Mouse (Mus musculus) left cerebral cortex, postnatal 36 days (tissue): ENCODE data around the gene Wwp2. TPM values are rescaled to one million over a fixed set of nuclear protein-coding genes. Genes with fewer than 3 reads are reported as not detected.

Experiments used
- DNase-seq, 2 experiments: peaks; one replicate each; pipeline ENCODE4 v3.0.0; 2021 to 2022; ENCODE audit warnings: low spot score in 2 of 2, mixed read lengths in 1 of 2
- intact Hi-C: fragments of 180-260 bp; cut with DNase I; formaldehyde crosslinking; loops from one replicate; pipeline ENCODE4 v1.15.1; 2025
- total RNA-seq, 2 experiments: library from RNA; stranded (reverse); gene quantifications; 2 replicates each; pipeline ENCODE4 v1.2.3; 2021

Gene Wwp2
- total RNA-seq, result 10 to 100 TPM; 37.6 to 40.5 TPM

DNA sequence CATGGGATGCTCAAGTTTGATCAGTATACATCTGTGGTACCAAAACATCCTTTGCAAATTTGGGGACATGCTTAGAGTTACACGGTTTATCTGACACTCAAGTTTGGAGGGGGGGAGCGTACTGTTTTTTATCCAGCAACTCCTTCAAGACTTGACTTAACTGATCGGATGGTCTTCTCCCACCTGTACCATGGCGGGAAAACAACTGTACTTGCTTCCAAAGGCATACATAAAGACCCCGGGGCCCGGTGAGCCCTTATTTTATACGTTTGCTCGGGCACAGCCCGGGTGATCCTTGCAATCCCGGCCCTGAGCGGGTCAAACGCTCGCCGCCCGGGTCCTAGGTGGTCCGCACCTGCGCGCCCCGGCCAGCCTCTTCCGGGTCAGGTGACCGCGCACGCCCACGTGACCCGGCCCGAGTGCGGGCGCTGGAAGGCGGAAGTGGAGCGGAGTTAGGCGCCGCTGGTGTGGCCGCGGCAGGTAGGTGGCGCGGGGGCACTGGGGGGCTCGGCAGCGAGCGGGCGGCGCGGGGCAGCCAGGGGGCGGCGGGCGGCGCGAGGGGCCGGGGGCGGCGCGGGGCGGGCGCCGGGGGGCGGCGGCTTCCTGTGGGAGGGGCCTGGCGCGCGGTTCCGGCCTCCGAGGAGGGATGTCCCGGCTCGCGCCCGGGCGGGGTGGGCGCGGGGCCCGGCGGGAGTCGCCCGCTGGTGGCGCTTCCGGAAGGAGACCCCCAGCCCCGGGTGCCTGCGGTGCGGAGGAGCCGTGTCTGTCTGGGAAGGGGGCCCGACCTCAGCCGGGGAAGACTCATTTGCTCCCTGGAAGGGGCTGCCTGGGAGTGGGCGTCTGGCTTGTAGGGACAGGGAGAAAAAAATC is at the start of gene Wwp2:
Gene Wwp2, plus strand, starts transcription at position 404 of the 870 bp plus-strand sequence.
- intact Hi-C loops, result no loop called here
- peak; percentile 78 to 81 for DNase-seq

DNA sequence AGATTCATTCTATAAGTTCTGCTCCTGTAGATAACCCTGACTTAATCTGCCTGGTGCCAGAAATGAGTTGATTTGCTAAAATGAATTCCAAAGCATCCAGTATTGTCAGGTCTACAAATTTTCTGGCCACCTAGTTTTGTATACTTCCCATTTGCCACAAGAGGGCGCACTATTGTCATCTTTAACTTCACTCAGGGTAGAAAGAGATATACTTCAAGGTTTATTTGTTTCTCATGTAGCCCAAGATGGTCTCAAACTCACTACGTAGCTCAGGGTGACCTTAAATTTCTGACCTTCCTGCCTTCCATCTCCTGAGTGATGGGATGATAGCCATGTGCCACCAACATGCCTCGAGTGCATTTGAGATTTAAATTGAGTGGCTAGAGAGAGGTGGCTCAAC is 49.5 kb upstream of the Wwp2 start:
- intact Hi-C loops, result loop anchor here (5.0 kb wide), 1 partner anchor 36 kb away; no protein-coding TSS in a partner anchor

DNA sequence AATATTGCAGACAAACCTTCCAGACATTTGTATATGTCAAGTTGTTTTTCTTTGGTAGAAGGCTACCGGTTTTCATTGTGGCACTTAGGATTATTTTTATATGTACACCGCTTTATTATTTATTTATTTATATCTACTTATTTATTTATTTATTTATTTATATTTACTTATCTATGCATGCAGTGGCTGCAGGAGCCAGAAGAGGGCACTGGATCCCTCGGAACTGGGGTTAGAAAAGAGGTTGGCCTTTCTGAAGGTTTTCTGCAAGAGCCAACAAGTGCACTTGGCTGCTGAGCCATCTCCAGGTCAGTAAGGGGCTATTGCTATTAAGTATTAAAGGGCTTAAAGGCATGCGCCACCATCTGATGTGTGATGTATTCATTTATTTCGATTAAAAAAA is 48.3 kb upstream of the Wwp2 start:
- intact Hi-C loops, result loop anchor here (5.0 kb wide), 1 partner anchor 34 kb away; no protein-coding TSS in a partner anchor
- no peak for DNase-seq

More for the DNA sequence above, 49.5 kb upstream of the Wwp2 start:
- no peak for DNase-seq

DNA sequence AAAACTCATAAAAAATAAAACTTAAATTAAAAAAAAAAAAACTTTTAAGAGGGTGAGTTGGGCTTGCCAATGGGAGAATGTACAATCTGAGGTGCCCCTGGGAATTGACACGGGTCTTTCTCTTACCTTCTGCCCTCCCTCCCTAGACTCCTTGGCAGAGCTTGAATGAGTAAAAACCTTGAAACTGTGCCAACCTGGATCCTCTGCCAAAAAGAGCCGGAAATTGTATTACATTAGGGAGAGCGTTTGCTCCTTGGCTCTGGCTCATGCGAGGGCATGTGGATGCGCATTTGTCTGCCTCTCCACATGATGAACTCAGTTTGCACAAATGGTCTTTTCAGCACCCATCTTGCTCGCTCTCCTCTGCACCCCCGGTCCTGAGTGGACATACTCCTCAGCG is 46.6 kb upstream of the Wwp2 start:
- no peak for DNase-seq
- intact Hi-C loops, result loop anchor here (5.0 kb wide), 1 partner anchor 33 kb away; no protein-coding TSS in a partner anchor

DNA sequence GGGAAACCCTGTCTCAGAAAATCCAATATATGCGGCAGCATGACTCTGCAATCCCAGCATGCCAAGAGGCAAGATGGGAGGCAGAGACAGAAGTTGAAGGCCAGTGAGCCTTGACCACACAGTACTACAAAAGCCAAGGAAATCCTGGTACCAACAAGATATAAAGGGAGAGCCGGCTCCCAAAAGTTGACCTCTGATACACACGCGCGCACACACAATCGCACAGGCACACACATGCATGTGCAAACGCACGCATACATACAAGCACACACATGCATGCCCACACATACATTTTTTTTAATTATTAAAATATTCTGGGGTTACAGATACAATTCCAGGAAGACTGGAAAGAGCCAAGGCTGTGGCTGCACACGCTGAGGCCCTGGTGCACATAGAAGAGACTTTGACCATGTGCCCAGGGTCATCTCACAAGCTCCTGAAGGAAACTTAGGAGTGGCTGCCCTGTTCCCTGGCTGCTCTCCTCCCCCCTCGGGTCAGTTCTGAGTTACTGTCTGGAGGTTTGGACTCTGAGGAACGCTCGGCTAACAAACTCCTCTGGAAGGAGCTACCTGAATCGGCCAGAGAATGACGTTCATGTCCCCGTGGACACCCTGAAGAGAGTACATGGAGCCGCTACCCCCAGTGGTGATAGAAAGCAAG is 45.6 kb upstream of the Wwp2 start:
- DNase-seq, result no peak
- intact Hi-C loops, result no loop called here

DNA sequence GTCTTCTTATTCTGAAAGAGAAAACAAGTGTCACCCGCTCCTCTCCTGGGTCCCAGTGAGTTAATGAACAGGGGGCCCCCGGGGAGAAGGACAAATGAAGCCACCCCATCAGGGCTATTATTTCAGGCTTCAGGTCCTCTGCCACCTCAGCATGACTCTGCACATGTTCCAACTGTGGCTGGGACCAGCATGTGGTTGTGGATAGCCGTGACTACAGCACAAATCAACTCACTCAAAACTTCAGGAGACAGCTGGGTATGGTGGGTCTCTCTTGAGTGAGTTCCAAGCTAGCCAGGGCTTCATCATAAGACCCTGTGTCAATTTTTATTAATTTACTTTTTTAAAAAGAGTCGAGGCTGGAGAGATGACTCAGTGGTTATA is 45.0 kb upstream of the Wwp2 start:
- no peak for DNase-seq
- intact Hi-C loops, result no loop called here

DNA sequence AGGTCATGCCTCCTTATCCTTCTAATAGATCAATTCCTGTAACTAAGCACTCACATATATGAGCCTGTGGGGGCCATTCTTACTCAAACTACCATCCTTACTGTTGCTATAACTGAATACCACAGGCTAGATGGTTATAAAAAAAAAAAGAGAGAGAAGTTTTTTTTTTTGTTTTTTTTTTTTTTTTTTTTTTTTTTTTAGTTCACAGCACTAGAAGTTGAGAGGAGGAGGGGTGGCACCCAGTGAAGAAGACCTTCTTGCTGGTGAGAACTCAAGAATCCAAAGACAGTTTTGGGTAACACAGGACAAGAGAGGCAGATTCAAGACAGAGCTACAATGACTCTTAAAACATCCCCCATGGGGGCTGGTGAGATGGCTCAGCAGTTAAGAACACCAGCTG is 40.8 kb upstream of the Wwp2 start:
- DNase-seq, result no peak
- intact Hi-C loops, result no loop called here

DNA sequence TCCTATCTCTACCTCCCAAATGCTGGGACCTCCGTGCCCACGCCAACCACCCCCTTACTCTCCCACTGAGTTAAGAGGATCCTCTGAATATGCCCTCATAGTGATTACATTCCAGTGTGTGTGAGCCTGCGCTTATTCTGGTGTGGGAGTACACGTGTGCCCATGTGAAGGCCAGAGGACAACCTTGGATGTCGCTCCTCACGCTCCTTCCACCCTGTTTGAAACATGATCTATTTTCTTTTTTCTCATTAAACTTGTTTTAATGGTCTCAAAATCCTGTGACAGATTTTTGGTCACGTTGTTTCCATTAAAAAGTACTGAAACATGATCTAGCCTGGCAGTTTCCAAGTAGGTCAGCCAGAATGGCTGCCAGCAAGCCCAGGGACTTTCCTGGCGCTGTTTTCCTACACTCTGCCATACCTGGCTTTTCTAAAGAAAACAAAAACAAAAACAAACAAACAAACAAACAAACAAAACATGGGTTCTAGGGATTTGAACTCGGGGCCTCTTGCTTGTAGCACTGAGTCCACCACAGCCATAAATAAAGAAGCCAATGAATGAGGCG is 40.0 kb upstream of the Wwp2 start:
- DNase-seq, result no peak
- intact Hi-C loops, result no loop called here

DNA sequence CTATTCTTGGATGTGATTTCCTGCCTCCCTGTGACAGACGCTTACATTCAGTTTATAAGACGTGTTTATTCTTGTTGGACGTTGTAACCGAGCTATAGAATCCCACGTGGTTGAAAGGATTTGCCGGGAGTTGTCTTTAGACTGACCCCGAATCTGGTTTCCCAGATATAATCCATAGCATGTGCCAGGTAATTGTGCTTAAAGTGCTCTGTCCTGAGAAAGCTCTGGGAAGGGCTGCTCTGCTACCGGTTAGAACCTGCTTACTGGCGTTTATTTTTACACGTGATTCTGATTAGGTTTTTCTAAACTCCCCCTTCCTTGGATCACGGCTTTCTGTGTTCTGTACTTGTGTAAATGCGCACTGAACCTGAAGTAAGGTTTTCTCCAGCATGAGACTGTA is 38.5 kb upstream of the Wwp2 start:
- DNase-seq, result no peak
- intact Hi-C loops, result no loop called here

DNA sequence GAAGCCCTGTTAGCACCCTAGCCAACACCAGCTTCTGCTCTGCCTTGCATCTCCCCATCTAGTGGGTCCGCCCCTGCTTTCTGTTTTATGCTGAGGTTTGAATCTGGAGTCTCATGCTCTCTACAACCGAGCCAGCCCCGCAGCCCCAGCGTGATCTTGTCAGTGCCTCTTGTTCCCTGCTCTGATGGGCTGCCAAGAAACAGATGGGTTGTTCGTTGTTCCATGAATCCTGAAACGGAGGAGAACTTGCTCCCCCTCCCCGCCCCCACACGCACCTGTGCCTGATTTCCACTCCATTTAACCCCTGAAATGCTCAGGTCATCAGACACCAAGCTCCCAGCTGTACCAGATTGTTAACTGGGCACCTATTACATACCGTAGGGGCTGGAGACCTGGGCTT is 36.7 kb upstream of the Wwp2 start:
- intact Hi-C loops, result no loop called here
- no peak for DNase-seq

DNA sequence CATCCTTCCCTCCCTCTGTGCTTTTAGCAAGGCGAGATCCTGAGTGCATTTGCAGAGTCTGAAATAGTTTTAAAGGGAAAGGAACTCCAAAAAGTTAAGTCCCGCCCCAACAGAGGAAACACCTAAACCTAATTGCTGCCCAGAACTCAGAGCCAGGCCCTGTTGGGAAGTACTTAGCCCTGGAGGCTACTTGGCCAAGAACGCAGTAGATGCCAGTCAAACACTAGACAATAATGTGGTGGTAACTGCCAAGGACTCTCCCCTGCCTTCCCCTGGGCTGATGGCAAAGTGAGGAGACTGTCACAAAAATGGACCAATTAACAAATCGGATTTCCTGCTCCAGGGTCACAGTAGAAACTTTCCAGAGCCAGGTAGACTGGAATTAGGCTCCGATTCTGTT is 34.3 kb upstream of the Wwp2 start:
- intact Hi-C loops, result no loop called here
- no peak for DNase-seq

DNA sequence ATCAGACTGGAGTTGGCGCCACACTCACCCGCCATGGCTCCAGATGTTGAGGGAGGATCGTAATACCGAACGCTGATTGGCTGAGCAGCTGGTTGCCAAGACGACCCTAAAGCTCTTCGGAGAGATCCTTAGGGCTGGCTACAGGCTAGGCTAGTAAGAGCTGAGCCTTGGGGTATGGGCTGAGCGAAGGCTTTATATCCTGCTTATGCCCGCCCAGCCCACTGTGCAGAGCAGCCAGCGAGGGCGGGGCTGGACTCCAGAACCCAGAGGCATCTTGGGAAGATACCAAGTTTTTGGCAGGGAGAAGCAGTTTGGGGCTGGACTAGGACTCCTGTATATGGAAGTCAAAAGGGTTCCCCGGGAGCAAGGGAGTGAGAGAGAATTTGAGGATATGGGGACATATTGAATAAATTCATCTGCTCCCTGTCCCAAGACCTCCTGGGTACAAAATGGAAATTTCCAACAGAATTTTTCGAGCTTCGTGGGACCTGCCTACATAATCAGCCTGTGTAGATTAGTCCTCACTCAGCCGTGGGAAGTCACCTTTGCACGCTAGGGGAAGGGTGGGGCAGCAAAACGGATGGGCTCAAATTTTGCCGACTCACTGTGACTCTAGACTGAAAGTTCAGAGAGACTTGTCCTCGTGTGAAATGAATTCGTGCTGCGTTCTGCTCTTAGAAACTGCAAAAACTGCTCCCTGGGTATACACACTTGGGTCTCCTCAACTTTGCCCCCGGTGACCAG is 33.0 kb upstream of the Wwp2 start, which contains the start of gene Nqo1:
Gene Nqo1, minus strand, starts transcription at position 169 of the 744 bp plus-strand sequence.
- intact Hi-C loops, result no loop called here
- DNase-seq, result peak; percentile 52 to 53

DNA sequence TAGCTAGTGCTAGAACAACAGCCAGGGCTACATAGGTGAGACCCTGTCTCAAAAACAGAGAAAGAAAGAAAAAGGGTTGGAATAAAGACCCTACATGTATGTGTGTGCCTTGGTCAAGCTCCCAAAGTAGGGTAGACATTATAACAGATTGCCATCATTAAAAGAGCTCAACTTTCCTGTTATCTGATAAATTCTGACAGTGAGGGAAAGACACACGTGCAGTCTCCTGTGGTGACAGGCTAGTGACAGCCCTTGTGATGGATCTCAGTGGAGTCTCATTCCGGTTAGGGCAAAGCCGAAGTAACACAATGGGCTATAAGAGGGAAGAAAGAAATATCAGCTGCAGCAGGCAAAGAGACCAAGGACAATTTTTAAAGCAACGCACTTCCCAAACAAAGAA is 32.1 kb upstream of the Wwp2 start:
- no peak for DNase-seq
- intact Hi-C loops, result no loop called here

DNA sequence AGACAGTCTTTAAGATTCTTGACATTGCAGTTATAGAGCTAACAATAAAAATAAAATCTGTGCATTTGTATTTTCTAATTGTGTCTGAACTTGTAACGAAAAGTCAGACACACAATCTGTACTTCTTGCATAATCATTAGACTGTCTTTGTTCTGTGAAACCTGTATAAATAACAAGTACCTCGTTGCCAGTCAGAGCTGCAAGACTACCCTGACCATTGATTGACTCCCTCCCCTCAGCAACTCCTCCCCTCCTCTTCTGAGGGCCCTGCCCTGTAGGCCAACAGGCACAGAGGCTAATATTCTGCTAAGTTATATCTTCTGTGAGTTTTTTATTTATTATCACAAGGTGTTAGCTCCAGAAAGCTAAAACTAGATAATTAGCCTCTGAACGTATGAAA is 30.2 kb upstream of the Wwp2 start:
- intact Hi-C loops, result no loop called here

DNA sequence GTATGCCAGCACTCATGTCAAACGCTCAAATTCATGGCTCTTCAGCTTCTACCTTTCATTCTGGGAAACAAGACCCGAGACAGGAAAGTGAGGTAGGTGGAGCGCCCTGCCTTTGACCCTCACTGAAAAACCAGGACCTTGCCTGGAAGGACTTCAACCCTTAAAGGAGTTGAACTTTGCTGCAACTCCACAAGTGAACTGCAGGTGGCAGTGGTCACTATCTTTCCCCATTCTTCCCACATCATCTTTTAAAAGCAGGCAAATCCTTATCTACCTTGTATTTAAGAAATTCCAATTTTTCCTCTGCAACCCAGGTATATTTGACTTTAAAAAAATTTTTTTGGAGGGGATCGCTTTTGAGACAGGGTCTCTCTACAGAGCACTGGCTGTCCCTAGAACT is 24.8 kb upstream of the Wwp2 start:
- DNase-seq, result no peak
- intact Hi-C loops, result no loop called here

More for the DNA sequence above, 30.2 kb upstream of the Wwp2 start:
- no peak for DNase-seq

DNA sequence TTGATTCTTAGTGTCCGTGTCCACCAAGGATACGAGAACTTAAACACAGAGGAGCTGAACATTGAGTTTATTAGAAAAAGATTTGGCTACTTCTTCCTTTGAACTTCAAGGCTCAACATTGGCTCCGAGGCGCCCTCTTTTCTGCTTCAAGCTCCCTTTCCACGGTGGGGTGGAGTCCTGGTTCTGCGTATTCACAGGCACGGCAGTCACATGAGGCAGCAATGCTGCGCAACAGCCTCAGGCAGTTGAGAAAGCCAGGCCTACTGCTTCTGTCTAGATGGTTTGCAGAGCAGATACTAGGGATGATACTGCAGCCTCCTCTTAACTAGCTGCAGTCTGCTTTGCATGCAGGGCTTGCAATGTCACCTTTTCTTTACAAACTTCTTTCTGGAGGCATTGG is 23.6 kb upstream of the Wwp2 start:
- intact Hi-C loops, result no loop called here
- DNase-seq, result no peak

DNA sequence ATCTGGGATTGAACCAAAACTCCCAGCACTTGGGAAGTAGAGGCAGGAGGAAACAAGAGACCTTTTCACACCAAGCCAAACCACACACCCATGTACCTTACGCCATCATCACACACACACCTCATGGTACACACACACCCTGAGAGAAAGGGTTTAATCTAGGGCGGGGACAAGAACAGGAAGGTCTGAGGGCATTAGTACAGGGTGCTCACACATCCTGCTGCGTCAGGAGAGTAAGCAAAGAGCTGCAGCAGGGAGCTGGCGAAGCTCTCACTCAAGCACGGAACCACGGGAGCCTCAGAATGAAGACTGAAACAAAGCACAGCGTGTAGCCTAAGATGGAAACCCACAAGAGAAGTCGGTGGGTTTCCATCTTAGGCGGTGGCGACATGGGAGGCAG is 22.3 kb upstream of the Wwp2 start:
- intact Hi-C loops, result no loop called here

DNA sequence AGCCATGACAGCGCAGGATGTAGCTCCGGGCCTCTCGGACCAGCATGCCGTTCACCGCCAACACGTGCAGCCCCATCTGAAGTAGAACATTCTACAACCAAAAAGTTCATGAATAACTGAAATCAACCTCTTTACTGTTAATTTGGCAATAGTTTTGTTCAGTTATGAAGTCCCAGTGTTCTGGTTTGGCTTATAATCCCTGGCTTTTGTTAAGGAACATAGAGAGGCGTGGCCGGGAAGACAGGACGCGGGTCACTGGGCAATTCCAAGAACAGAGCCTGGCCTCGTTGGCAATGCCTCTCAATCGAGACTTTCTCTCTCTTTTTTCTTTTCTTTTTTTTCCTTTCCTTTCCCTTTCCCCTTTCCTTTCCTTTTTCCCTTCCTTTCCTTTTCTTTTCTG is 19.2 kb upstream of the Wwp2 start:
- no peak for DNase-seq
- intact Hi-C loops, result no loop called here

More for the DNA sequence above, 22.3 kb upstream of the Wwp2 start:
- no peak for DNase-seq

DNA sequence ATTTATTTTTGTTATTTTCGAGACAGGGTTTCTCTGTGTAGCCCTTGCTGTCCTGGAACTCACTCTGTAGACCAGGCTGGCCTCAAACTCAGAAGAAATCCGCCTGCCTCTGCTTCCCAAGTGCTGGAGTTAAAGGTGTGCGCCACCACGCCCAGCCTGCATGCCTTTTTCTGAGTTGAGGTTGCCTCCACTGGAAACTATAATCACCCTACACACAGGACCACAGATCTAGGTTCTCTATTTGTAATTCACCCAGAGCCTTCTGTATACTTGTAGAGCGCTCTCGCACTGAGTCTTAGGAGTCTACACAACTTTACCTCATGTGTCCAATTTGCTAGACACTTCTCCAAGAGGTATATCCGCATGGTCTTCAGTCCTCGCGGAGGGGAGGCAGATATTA is 12.0 kb upstream of the Wwp2 start:
- no peak for DNase-seq
- intact Hi-C loops, result loop anchor here (5.0 kb wide), 1 partner anchor 37 kb away; no protein-coding TSS in a partner anchor
